Mouse (Mus musculus): Measurements from ENCODE around the gene Morn3. TPM values are rescaled to one million over a fixed set of nuclear protein-coding genes. Genes with fewer than 3 reads are reported as not detected.

Morn3 gene
- total RNA-seq, 2 experiments from 2014 or later: not detected

GRCm38 (mm10) chr5:123027436-123027835 is 19.4 kb downstream of the Morn3 start:
- DNase-seq: peak in 1 of 2 experiments; percentile 31
- intact Hi-C loops (cut with DNase I): no loop called here

- intact Hi-C loops (cut with DNase I): no loop called here
- DNase-seq: no peak
Measured at GRCm38 (mm10) chr5:123026414-123026813, 20.4 kb downstream of the Morn3 start.

- intact Hi-C loops (cut with DNase I): no loop called here
- DNase-seq: peak in 1 of 2 experiments; percentile 25
Measured at GRCm38 (mm10) chr5:123024965-123025573, 21.7 kb downstream of the Morn3 start.

- no peak for DNase-seq
- intact Hi-C loops (cut with DNase I): no loop called here
Measured at GRCm38 (mm10) chr5:123024312-123024711, 22.5 kb downstream of the Morn3 start.

- intact Hi-C loops (cut with DNase I): no loop called here
- DNase-seq: no peak
Measured at GRCm38 (mm10) chr5:123023049-123023448, 23.8 kb downstream of the Morn3 start.

GRCm38 (mm10) chr5:123021438-123021837 is 25.4 kb downstream of the Morn3 start:
- intact Hi-C loops (cut with DNase I): no loop called here
- DNase-seq: no peak

- intact Hi-C loops (cut with DNase I): no loop called here
Measured at GRCm38 (mm10) chr5:123020426-123020825, 26.4 kb downstream of the Morn3 start.

GRCm38 (mm10) chr5:123019336-123020016 is 27.3 kb downstream of the Morn3 start:
- intact Hi-C loops (cut with DNase I): no loop called here
- peak in 1 of 2 experiments; percentile 42 for DNase-seq

More at GRCm38 (mm10) chr5:123020426-123020825, 26.4 kb downstream of the Morn3 start:
- no peak for DNase-seq

- intact Hi-C loops (cut with DNase I): no loop called here
- no peak for DNase-seq
Measured at GRCm38 (mm10) chr5:123017504-123017903, 29.3 kb downstream of the Morn3 start.

GRCm38 (mm10) chr5:123015915-123016314 is 30.9 kb downstream of the Morn3 start:
- no peak for DNase-seq
- intact Hi-C loops (cut with DNase I): no loop called here

- peak; percentile 98 to 99 for DNase-seq
- intact Hi-C loops (cut with DNase I): loop anchor here (5.0 kb wide), 1 partner anchor 132 kb away; no protein-coding TSS in a partner anchor
Measured at GRCm38 (mm10) chr5:123014753-123015701, 31.8 kb downstream of the Morn3 start, which contains the start of gene Orai1. Orai1 (plus strand) TSS chr5:123015074.

- intact Hi-C loops (cut with DNase I): loop anchor here (1.0 to 5.0 kb wide), 5 partner anchors 24 to 134 kb away; partner anchors contain the start of gene Kdm2b
- peak; percentile 70 for DNase-seq
Measured at GRCm38 (mm10) chr5:123013599-123014315, 33.1 kb downstream of the Morn3 start.

- DNase-seq: no peak
- intact Hi-C loops (cut with DNase I): loop anchor here (5.0 kb wide), 1 partner anchor 136 kb away; no protein-coding TSS in a partner anchor
Measured at GRCm38 (mm10) chr5:123011705-123012104, 35.1 kb downstream of the Morn3 start.

- DNase-seq: no peak
- intact Hi-C loops (cut with DNase I): loop anchor here (5.0 kb wide), 1 partner anchor 136 kb away; no protein-coding TSS in a partner anchor
Measured at GRCm38 (mm10) chr5:123010806-123011205, 36.0 kb downstream of the Morn3 start.

- intact Hi-C loops (cut with DNase I): loop anchor here (5.0 kb wide), 1 partner anchor 137 kb away; no protein-coding TSS in a partner anchor
- no peak for DNase-seq
Measured at GRCm38 (mm10) chr5:123009873-123010272, 36.9 kb downstream of the Morn3 start.

- intact Hi-C loops (cut with DNase I): no loop called here
Measured at GRCm38 (mm10) chr5:123008877-123009493, 37.8 kb downstream of the Morn3 start.

GRCm38 (mm10) chr5:123005716-123006592 is 40.9 kb downstream of the Morn3 start:
- no peak for DNase-seq
- intact Hi-C loops (cut with DNase I): no loop called here

More at GRCm38 (mm10) chr5:123008877-123009493, 37.8 kb downstream of the Morn3 start:
- no peak for DNase-seq

GRCm38 (mm10) chr5:123000901-123001300 is 45.9 kb downstream of the Morn3 start:
- no peak for DNase-seq

More at GRCm38 (mm10) chr5:123000901-123001300, 45.9 kb downstream of the Morn3 start:
- intact Hi-C loops (cut with DNase I): no loop called here

Measured in heart, postnatal 36 days (tissue).